Mouse (Mus musculus) spleen, embryonic (tissue): ENCODE data around the gene Polr3b.

ENCODE experiments used
- CTCF ChIA-PET: fragments of 350-600 bp; sonication (Branson Sonifier 250); formaldehyde crosslinking; loops from one replicate; lab custom pipeline; 2022; lab: Charles Lee

Gene Polr3b

GRCm38 (mm10) chr10:84707752-84708530, 85.8 kb downstream of the Polr3b start:
- CTCF ChIA-PET, result interaction anchor here (0.6 to 0.7 kb wide), 2 partner anchors 10 to 336 kb away, joined by 4 to 19 read pairs; no protein-coding TSS in a partner anchor

DNA sequence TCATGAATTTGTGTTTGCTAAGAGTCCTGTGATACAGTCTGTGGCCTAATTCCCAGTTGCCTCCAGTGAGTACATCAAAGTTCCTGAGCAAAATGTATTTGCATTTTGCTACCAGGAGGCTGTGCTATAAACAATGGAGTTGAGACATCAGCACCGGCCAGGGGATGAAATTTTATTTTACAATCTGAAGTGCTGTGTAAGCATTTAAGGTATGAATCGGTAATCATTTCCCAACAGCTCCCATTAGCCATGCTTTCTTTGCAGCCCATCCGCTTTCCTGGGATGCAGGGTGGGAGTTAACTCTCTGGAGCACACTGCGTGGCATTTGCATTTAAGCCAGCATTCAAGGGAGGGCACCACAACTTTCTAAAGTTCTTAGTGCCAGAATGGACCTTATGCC, 88.1 kb downstream of the Polr3b start:
- CTCF ChIA-PET, result no interaction called here

GRCm38 (mm10) chr10:84710827-84711226, 88.7 kb downstream of the Polr3b start:
- CTCF ChIA-PET, result interaction anchor here (0.7 kb wide), 1 partner anchor 20 kb away, joined by 3 read pairs; no protein-coding TSS in a partner anchor

- CTCF ChIA-PET, result interaction anchor here (0.7 kb wide), 1 partner anchor 19 kb away, joined by 3 read pairs; no protein-coding TSS in a partner anchor
Measured at GRCm38 (mm10) chr10:84711479-84711878, 89.4 kb downstream of the Polr3b start.

DNA sequence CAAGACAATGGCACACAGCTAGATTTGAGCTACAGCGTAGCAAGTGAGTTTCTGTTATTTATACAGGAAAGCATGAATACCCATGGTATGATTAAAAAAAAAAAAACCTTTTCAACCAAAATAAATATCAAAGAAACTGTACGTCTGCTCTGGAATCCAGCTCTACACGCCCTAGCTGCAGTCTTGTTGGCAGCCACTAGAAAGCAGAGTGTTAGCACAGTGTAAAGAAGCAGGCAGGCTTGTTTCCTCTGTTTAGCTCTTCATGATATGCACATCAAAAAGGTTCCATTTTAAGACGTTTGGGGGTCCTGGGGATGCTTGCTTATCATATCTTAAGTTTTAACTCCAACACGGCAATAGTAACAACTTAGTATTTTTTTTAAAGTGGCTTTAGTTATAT, 89.8 kb downstream of the Polr3b start:
- CTCF ChIA-PET, result no interaction called here

DNA sequence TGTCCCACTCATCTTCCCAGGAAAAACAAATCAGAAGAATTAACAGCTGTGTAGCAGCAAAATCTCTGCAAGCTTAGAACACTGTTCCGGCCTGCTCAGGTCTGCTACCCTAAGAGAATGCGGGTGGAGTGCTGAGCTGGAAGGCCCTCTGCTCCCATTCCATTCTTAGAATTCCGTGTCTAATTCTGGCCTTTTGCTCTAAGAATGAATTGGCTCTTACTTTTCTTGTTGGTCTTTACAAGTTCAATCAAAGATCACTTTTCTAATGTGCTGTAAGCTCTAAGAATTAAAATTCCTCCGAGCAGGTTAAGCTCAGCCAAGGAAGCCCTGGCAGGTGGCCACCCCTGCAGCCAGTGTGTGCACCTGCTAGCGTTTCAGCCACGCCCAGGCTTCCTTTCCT, 90.4 kb downstream of the Polr3b start:
- CTCF ChIA-PET, result interaction anchor here (0.6 kb wide), 1 partner anchor 395 kb away, joined by 3 read pairs; no protein-coding TSS in a partner anchor

DNA sequence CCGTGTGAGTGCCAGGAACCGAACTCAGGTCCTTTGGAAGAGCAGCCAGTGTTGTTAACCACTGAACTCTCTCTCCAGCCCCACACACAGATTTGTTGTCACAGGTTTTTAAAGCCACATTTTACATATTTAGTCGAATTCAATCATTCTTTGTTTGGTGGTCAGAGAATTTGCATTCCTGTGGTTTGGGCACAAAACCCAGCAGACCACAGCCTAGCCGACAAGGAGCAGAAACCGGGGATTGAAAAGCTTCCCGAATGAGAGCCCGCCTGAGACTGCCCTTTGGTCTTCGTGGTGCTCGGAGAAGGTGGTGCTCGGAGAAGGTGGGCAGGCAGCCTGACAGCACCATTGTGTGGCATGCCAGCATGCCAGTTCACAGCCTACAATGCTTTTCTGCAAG, 91.0 kb downstream of the Polr3b start:
- CTCF ChIA-PET, result no interaction called here

DNA sequence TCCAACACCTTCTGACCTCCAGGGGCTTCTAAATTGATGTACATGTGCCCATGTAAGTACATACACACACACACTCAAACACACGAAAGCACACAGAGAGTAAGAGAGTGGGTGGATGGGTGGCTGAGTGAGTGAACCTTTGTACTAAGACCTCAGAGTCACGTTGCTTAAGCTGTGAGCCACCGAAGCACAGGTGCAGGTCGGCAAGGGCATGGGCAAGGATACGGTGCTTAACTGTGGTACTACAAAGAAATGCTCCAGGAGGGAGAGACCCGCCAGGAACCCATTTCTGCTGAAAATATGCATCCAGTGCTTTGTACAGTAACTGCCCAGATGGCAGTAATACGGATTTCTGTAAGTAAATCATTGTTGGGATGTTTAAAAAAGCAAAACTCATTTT, 93.5 kb downstream of the Polr3b start:
- CTCF ChIA-PET, result no interaction called here

GRCm38 (mm10) chr10:84716581-84716980, 94.5 kb downstream of the Polr3b start:
- CTCF ChIA-PET, result no interaction called here

DNA sequence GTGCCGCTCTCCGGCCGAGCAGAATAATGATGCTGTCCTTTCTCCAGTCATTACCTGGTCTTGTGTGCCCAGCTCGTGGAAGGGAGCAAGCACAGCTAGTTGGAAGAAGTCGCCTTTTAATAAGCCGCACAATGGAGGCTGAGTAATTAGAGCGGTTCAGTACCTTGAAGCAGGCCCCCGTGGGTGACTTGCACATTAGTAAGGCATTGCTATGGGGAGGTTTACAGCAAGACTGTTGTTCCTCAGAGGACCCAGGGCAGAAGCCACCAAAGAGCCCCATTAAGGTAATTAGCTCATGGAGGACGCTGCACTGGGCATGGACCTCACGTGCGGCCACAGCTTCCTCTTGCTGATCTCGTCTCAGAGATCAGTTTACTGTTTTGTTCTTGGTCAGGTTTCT, 100.6 kb downstream of the Polr3b start:
- CTCF ChIA-PET, result interaction anchor here (0.5 kb wide), 1 partner anchor 54 kb away, joined by 3 read pairs; no protein-coding TSS in a partner anchor

DNA sequence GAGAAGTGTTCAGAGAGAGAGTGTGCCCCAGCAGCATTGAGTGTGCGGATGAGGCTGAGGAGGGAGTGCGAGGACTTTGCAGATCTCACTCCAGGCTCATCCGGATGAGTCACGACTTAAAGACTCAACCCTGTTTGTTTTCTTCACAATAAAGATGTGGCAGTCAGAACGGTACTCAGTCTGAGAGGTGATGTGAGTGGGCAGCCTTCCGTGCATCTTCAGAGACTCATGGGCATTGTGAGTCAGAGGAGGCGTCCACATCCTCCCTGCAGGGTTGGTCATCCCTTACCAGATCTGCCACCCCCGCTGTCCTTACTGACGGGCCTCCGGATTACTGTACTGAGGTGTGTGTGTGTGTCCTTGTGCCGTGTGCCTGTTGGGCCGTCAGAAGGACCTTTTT, 104.9 kb downstream of the Polr3b start:
- CTCF ChIA-PET, result no interaction called here

- CTCF ChIA-PET, result interaction anchor here (0.7 kb wide), 1 partner anchor 1827 kb away, joined by 3 read pairs; no protein-coding TSS in a partner anchor
Measured at GRCm38 (mm10) chr10:84727760-84728159, 105.7 kb downstream of the Polr3b start.

DNA sequence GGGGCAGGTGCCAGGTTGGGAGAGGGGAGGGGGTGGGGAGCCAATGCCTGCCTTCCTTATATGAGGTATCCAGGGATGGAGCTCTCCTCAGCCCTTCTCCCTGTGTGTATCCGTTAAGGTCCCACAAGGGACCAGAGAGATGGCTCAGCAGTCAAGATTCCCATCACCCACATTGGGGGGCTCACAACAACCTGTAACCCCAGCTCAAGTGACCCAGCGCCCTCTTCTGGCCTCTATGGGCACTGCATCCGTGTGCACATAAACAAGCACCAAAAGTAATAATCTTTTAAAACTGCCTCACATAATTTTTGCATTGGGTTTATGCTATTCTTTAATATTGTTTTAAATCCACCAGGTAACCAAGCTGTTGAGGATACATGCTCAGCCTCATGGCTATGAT, 108.0 kb downstream of the Polr3b start:
- CTCF ChIA-PET, result no interaction called here

GRCm38 (mm10) chr10:84730956-84731355, 108.9 kb downstream of the Polr3b start:
- CTCF ChIA-PET, result interaction anchor here (0.6 kb wide), 2 partner anchors 20 to 85 kb away, joined by 3 read pairs; no protein-coding TSS in a partner anchor

DNA sequence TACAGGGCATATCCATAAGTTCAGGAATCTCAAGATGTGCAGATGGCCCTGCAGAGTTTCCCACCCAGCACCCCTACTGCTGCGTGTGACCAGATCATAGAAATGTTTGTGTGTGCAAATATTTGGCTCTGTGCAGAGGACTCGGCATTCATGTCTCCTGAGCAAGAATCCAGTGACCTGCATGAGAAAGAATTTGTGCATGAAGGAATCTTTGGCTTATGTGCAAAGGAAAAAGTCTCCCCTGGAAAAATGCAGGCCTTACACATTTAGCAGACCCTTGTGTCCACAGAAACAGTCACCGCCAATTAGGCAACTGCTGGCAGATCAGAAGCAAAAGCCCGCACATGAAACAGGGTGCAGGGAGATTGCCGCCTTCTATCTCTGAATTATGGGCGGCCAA, 111.4 kb downstream of the Polr3b start:
- CTCF ChIA-PET, result no interaction called here

DNA sequence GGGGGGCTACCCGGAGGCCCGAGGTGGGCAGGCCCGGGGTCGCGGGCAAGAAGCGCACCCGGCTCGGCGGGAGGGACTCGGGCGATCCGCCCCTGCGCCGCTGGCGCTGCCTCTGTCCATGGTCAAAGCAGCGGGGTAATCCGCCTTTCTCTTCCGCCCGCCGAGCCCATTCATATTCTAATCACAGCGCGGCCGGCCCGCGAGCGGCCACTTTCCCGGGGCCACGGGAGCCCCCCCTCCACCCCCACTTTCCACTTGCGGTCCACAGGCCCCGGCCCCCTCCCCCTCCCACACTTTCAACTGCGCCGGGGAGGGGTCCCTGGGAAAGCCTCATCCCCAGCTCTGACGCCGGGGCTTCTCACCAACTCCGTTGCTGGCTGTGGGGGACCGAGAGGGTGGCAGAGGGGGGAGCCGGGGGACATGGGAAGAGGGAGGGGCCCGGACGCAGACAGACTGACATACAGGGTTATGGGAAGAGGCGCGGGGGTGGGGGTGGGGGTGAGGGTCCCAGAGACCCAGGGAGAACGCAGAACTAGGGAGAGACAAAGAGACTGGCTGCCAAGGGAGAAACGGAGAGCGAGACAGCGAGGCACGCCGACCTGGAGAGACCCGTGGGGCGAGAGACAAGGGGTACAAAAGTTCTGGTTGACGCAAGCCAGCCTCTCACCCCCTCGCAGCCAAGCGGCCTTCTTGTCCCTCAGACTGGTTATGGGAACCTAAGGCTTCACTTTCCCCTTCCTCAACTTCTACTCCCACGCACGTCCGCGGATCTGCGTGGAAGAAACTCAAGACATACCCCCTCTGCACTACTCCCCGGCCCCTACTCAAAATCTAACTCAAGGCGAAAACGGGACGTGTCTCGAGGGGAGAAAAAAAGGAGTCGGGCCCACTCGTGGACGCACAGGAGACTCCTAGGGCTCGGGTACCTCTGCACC, 133.0 kb downstream of the Polr3b start:
- CTCF ChIA-PET, result no interaction called here

DNA sequence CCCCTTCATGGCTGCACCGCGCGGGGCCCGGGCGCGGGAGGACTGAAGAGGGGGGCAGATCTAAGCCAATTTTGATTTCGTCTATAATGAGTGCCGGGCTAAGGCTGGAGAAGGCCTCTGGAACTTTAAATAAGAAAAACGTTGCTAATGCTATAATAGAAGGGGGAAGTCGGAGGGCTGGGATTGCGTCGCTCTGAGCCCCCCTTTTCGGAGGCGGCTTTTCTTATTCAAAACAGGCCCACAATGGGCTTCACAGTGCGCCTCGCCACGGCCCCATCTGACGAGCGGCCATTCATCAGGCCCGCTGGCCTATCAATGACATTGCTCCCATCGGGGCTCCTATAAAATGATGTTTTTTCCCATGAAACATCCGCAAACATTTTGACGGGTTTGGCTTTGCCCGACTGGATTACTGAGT, 133.7 kb downstream of the Polr3b start, which contains the start of gene Rfx4:
Gene Rfx4 (plus strand): TSS at position 277 of the 418 bp plus-strand sequence.
- CTCF ChIA-PET, result no interaction called here

DNA sequence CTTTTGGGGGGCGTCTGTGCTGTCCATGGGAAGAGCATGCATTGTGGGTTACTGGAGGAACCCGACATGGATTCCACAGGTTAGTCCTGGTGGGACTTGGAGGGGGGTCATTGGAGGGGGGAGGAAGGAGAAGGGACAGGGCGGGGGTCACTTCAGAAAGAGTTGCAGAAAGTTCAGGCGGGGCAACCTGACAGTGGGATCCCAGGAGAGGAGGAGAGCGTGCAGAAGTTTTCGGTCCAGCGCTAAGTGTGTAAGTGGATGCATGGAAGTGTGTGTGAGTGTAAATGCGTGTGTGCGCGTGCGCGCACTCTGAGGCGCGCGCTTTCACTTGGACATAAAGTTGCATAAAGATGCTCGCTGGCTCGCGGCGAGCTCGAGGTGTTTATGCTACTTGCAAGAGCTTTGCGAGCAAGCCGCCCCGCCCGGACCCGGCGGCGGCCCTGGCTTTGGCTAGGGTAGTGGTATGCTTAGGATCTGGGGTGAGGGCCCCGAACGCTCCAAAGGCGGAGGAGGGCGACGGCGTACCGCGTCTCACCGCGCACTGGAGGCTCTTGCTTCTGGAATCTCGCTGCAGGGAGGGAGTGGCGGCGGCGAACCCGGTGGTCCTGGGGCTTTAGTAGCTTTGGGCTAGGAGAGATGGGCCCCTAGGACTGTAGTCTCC, 134.5 kb downstream of the Polr3b start:
- CTCF ChIA-PET, result no interaction called here

- CTCF ChIA-PET, result no interaction called here
Measured at GRCm38 (mm10) chr10:84757426-84758199, 135.5 kb downstream of the Polr3b start.

DNA sequence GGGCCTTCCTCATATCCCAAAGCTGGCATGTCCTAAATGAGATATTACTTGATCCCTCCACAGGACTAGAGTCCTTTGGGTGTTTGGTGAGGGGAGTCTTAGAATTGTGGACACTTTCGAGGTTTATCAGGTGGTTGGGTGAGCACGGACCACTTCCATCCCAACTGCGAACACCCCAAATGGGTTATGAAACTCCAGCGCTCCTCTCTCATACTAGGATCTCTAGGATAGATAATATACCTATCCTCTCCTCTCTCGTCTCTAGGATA, 136.0 kb downstream of the Polr3b start:
- CTCF ChIA-PET, result no interaction called here
